Comparison of ENCODE assay signal across 9 mouse cellular contexts in the genomic region with DNA sequence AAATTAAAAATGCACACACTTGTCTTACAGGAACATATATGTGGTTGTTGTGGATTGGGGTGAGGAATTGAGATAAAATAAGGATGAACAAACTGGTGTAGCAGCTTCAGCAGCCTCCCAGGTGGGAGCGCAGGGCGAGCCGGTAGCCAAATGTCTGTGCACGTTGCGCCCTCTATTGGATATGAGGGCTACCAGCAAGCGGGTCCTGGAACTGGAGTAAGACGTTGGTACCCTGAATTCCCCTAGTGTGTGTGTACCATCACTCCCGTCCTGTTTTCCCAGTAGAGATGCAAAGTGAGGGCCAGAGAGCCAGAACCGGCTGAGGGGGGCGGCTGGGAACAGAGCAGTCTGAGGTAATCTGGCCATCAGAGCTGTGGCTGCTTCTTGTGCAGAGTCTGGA. TPM values are rescaled to one million over a fixed set of nuclear protein-coding genes. Genes with fewer than 3 reads are reported as not detected.
DNase-seq lines count a peak whose midpoint lies in the region; ATAC-seq and TF ChIP-seq lines count a peak whose summit lies in the region.
"Had no signal": no experiment of that assay in that cellular context is flagged by ENCODE, and none has a peak within 500 bp of the region (broad histone marks: within the 10 kb centered on the region; RNA-seq: fewer than 3 reads in every experiment).

No protein-coding gene starts in this region.

- no peak overlapping the region for H3K4me2 ChIP-seq in forebrain, embryonic 14.5 days (ENCODE audit: low read length)
- H3K4me2 ChIP-seq in intestine, embryonic 16.5 days (ENCODE audit: low read depth, low read length) = no peak overlapping the region
- no peak overlapping the region for H3K4me2 ChIP-seq in midbrain, embryonic 13.5 days (replicated peaks)

- H3K4me3 ChIP-seq in testis, adult 2 months (ENCODE audit: control insufficient read depth, low read depth, low read length) = no peak overlapping the region
- no peak overlapping the region for H3K4me3 ChIP-seq in bone marrow, adult 2 months (replicated peaks; ENCODE audit: control insufficient read depth, low read depth, low read length)
- no peak overlapping the region for H3K4me3 ChIP-seq in forebrain, embryonic 14.5 days (ENCODE audit: low read depth, low read length)
- no peak overlapping the region for H3K4me3 ChIP-seq in intestine, embryonic 16.5 days (ENCODE audit: low read length)
- H3K4me3 ChIP-seq in midbrain, embryonic 13.5 days (replicated peaks) = no peak overlapping the region

- H3K4me1 ChIP-seq in testis, adult 2 months (ENCODE audit: control insufficient read depth, insufficient read depth, low read length) = no peaks in the 10 kb centered on the region
- no peaks in the 10 kb centered on the region for H3K4me1 ChIP-seq in bone marrow, adult 2 months (ENCODE audit: control insufficient read depth, insufficient read depth, low read length)
- peaks cover 4% of the 10 kb centered on the region; the same call in 1 of the 2 replicates for H3K4me1 ChIP-seq in forebrain, embryonic 14.5 days (ENCODE audit: control insufficient read depth, insufficient read depth, low read length)
- H3K4me1 ChIP-seq in intestine, embryonic 16.5 days (ENCODE audit: control insufficient read depth, insufficient read depth, low read length) = no peaks in the 10 kb centered on the region
- peaks cover 15% of the 10 kb centered on the region for H3K4me1 ChIP-seq in midbrain, embryonic 13.5 days (replicated peaks)

- intact Hi-C loops in left cerebral cortex, postnatal 36 days (cut with DNase I) = loop anchor here (2.0 to 5.0 kb wide), 3 partner anchors 40 to 131 kb away; no protein-coding TSS in a partner anchor

- no peak for DNase-seq in testis, postnatal 14 days (ENCODE audit: low spot score)
- peak; percentile 73 for DNase-seq in forebrain, embryonic 14.5 days (ENCODE audit: low spot score)
- DNase-seq in left cerebral cortex, postnatal 36 days (ENCODE audit: low spot score in 2 of 2) = peak; percentile 69 to 74
- DNase-seq in testis, postnatal 10 days (ENCODE audit: low spot score) = peak; percentile 76

- no peak for TF ChIP-seq POLR2A in testis, adult 2 months (IDR thresholded peaks at IDR 0.05; ENCODE audit: control insufficient read depth, low read depth, low read length)
- TF ChIP-seq POLR2A in bone marrow, adult 2 months (IDR thresholded peaks at IDR 0.05; ENCODE audit: borderline replicate concordance, control insufficient read depth, low read depth, low read length) = no peak

- WGBS in bone marrow, adult 2 months = 4% methylated on average over 10 of the region's 10 CpGs
- WGBS in forebrain, embryonic 14.5 days = 9% methylated on average over 10 of the region's 10 CpGs
- 8% methylated on average over 10 of the region's 10 CpGs for WGBS in intestine, embryonic 16.5 days
- WGBS in midbrain, embryonic 13.5 days = 9% methylated on average over 10 of the region's 10 CpGs

- peak; percentile 46 for ATAC-seq in forebrain, embryonic 14.5 days
- peak; percentile 54; the same call in 1 of the 2 replicates for ATAC-seq in intestine, embryonic 16.5 days
- ATAC-seq in midbrain, embryonic 13.5 days = peak; percentile 35; the same call in 1 of the 2 replicates

- H3K27ac ChIP-seq in testis, adult 2 months (ENCODE audit: control insufficient read depth, insufficient read depth, low read depth, low read length) = no peak overlapping the region
- H3K27ac ChIP-seq in bone marrow, adult 2 months (ENCODE audit: control insufficient read depth, insufficient read depth, low read depth, low read length, poor library complexity) = no peak overlapping the region
- no peak overlapping the region for H3K27ac ChIP-seq in forebrain, embryonic 14.5 days (ENCODE audit: low read depth, low read length)
- H3K27ac ChIP-seq in intestine, embryonic 16.5 days (ENCODE audit: low read length) = no peak overlapping the region
- H3K27ac ChIP-seq in midbrain, embryonic 13.5 days = no peak overlapping the region

- H3K27me3 ChIP-seq in testis, adult 2 months (ENCODE audit: control insufficient read depth, insufficient read depth, low read length) = no peaks in the 10 kb centered on the region
- no peaks in the 10 kb centered on the region for H3K27me3 ChIP-seq in forebrain, embryonic 14.5 days (replicated peaks; ENCODE audit: control insufficient read depth, insufficient read depth, low read length)
- no peaks in the 10 kb centered on the region for H3K27me3 ChIP-seq in intestine, embryonic 16.5 days (replicated peaks; ENCODE audit: control insufficient read depth, insufficient read depth, low read length)
- H3K27me3 ChIP-seq in midbrain, embryonic 13.5 days = no peaks in the 10 kb centered on the region

- peak; percentile 63; the same call in 1 of the 2 replicates for TF ChIP-seq CTCF in testis, adult 2 months (IDR thresholded peaks at IDR 0.05; ENCODE audit: control insufficient read depth, insufficient read depth, insufficient replicate concordance, low read depth, low read length)
- TF ChIP-seq CTCF in bone marrow, adult 2 months (IDR thresholded peaks at IDR 0.05; ENCODE audit: control insufficient read depth, insufficient read depth, low read length) = peak; percentile 83

- no peaks in the 10 kb centered on the region for H3K36me3 ChIP-seq in testis, adult 2 months (ENCODE audit: control insufficient read depth, insufficient read depth, low read length)
- no peaks in the 10 kb centered on the region for H3K36me3 ChIP-seq in forebrain, embryonic 14.5 days (ENCODE audit: control insufficient read depth, insufficient read depth, low read length)
- no peaks in the 10 kb centered on the region for H3K36me3 ChIP-seq in intestine, embryonic 16.5 days (ENCODE audit: control insufficient read depth, insufficient read depth, low read length)
- no peaks in the 10 kb centered on the region for H3K36me3 ChIP-seq in midbrain, embryonic 13.5 days

- H3K9me3 ChIP-seq in forebrain, embryonic 14.5 days (replicated peaks; ENCODE audit: control insufficient read depth, low read length) = no peaks in the 10 kb centered on the region
- no peaks in the 10 kb centered on the region for H3K9me3 ChIP-seq in intestine, embryonic 16.5 days (ENCODE audit: control insufficient read depth, low read length)
- no peaks in the 10 kb centered on the region for H3K9me3 ChIP-seq in midbrain, embryonic 13.5 days

- H3K9ac ChIP-seq in forebrain, embryonic 14.5 days (ENCODE audit: low read length) = no peak overlapping the region
- no peak overlapping the region for H3K9ac ChIP-seq in intestine, embryonic 16.5 days (ENCODE audit: low read depth, low read length)
- no peak overlapping the region for H3K9ac ChIP-seq in midbrain, embryonic 13.5 days (replicated peaks)

RNA-seq across cellular contexts. Expression of a gene that starts 15.3 kb away (rescaled TPM):
- 0.36 and 0.79 TPM in 2 replicates for polyA plus RNA-seq in testis, adult 2 months (2012; rRNA removed)
- polyA plus RNA-seq in bone marrow, adult 2 months (2011; ENCODE audit: insufficient read depth, insufficient read length, low replicate concordance, missing spikeins) = not detected in 2 replicates
- 0.38 TPM in 1 of 2 replicates, not detected in the other for polyA plus RNA-seq in forebrain, embryonic 14.5 days (2014; fragmentation: Nextera tagmentation; extraction: Ambion mirVana)
- polyA plus RNA-seq in intestine, embryonic 16.5 days (2015; fragmentation: Nextera tagmentation; extraction: Ambion mirVana) = 0.76 TPM in 1 of 2 replicates, not detected in the other
- not detected for total RNA-seq in left cerebral cortex, postnatal 36 days (2021)
- not detected in 2 replicates for polyA plus RNA-seq in midbrain, embryonic 13.5 days (2015; fragmentation: Nextera tagmentation; extraction: Ambion mirVana)
- polyA plus RNA-seq: neural tube, embryonic 14.5 days had no signal

RNA-seq across cellular contexts. Expression of a gene that starts 31.6 kb away (rescaled TPM):
- polyA plus RNA-seq in testis, adult 2 months (2012; rRNA removed) = 5.4 and 6.4 TPM in 2 replicates
- polyA plus RNA-seq in bone marrow, adult 2 months (2011; ENCODE audit: insufficient read depth, insufficient read length, low replicate concordance, missing spikeins) = 16.2 and 19.1 TPM in 2 replicates
- 70.9 and 81.1 TPM in 2 replicates for polyA plus RNA-seq in forebrain, embryonic 14.5 days (2014; fragmentation: Nextera tagmentation; extraction: Ambion mirVana)
- polyA plus RNA-seq in intestine, embryonic 16.5 days (2015; fragmentation: Nextera tagmentation; extraction: Ambion mirVana) = 31.7 and 31.9 TPM in 2 replicates
- 100 to 1,000 TPM; 177 to 186 TPM for total RNA-seq in left cerebral cortex, postnatal 36 days (2021)
- polyA plus RNA-seq in midbrain, embryonic 13.5 days (2015; fragmentation: Nextera tagmentation; extraction: Ambion mirVana) = 124 and 133 TPM in 2 replicates

RNA-seq across cellular contexts. Expression of a gene that starts 32.2 kb away (rescaled TPM):
- polyA plus RNA-seq in testis, adult 2 months (2012; rRNA removed) = 15.4 and 18.8 TPM in 2 replicates
- polyA plus RNA-seq in bone marrow, adult 2 months (2011; ENCODE audit: insufficient read depth, insufficient read length, low replicate concordance, missing spikeins) = 43.4 and 56.4 TPM in 2 replicates
- polyA plus RNA-seq in forebrain, embryonic 14.5 days (2014; fragmentation: Nextera tagmentation; extraction: Ambion mirVana) = 119 and 151 TPM in 2 replicates
- polyA plus RNA-seq in intestine, embryonic 16.5 days (2015; fragmentation: Nextera tagmentation; extraction: Ambion mirVana) = 149 and 154 TPM in 2 replicates
- 10 to 100 TPM; 38.3 to 47.5 TPM for total RNA-seq in left cerebral cortex, postnatal 36 days (2021)
- 115 and 121 TPM in 2 replicates for polyA plus RNA-seq in midbrain, embryonic 13.5 days (2015; fragmentation: Nextera tagmentation; extraction: Ambion mirVana)

RNA-seq across cellular contexts. Expression of a gene that starts 59.2 kb away (rescaled TPM):
- 28.2 and 28.4 TPM in 2 replicates for polyA plus RNA-seq in testis, adult 2 months (2012; rRNA removed)
- polyA plus RNA-seq in bone marrow, adult 2 months (2011; ENCODE audit: insufficient read depth, insufficient read length, low replicate concordance, missing spikeins) = 6.7 TPM in 1 of 2 replicates, not detected in the other
- polyA plus RNA-seq in forebrain, embryonic 14.5 days (2014; fragmentation: Nextera tagmentation; extraction: Ambion mirVana) = 0.61 TPM in 1 of 2 replicates, not detected in the other
- polyA plus RNA-seq in intestine, embryonic 16.5 days (2015; fragmentation: Nextera tagmentation; extraction: Ambion mirVana) = 0.17 and 0.33 TPM in 2 replicates
- total RNA-seq in left cerebral cortex, postnatal 36 days (2021) = under 1 TPM; 0.12 to 0.66 TPM
- polyA plus RNA-seq in midbrain, embryonic 13.5 days (2015; fragmentation: Nextera tagmentation; extraction: Ambion mirVana) = 0.52 and 0.92 TPM in 2 replicates
- polyA plus RNA-seq: neural tube, embryonic 14.5 days had no signal
